Mouse (Mus musculus): Measurements from ENCODE around the gene Thsd7a.

DNA sequence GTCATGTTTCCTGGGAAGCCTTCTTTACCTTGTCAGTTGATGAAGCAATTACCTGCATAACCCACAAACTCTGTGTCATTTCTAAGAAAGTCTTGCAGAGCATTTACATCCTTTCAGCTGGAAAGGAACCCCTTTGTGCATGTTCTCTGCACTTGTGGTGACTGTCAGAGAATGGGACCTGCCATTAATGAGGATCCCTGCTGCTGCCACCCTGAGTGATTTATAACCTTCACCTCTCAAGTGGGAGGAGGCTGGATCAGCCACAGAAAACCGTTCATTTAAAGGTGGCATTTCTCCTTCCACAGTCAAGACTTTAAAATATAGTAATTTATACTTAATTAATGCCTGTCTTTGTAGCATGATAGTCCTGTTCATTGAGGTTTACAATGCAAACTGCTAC lies 99.6 kb downstream of the Thsd7a start:
- TF ChIP-seq CTCF (IDR thresholded peaks at IDR 0.05; ENCODE audit: low read depth, low read length) (no peak), POLR2A (IDR thresholded peaks at IDR 0.05; ENCODE audit: extremely low read depth, insufficient read depth, low read length) (no peak)
